Mouse (Mus musculus): ENCODE measurements at regions not wholly inside any gene's neighbourhood (a gene's known extent, or its start where the extent isn't known, plus 50 kb on each side); places are given as distances from the start of the nearest gene placed in this dataset.

GRCm38 (mm10) chr1:153997201-153998181 lies 97.5 kb upstream of the Teddm2 start:
- Histone ChIP-seq H3K79me3 (ENCODE audit: low read depth) (no peaks in the 10 kb centered on the region), H3K36me3 (ENCODE audit: control insufficient read depth, insufficient read depth) (no peaks in the 10 kb centered on the region), H3K4me3 (ENCODE audit: insufficient read depth, poor library complexity, severe bottlenecking) (no peak overlapping the region), H3K79me2 (ENCODE audit: control insufficient read depth, insufficient read depth) (no peaks in the 10 kb centered on the region), H3K27me3 (ENCODE audit: control insufficient read depth, insufficient read depth, insufficient read length) (no peaks in the 10 kb centered on the region), H3ac (ENCODE audit: control insufficient read depth, insufficient read length, low read depth) (no peak overlapping the region)
- no peak for TF ChIP-seq CTCF (IDR thresholded peaks at IDR 0.05; ENCODE audit: control insufficient read depth, insufficient read depth, insufficient read length)
- no peak for TF ChIP-seq MYOG (IDR thresholded peaks at IDR 0.05; ENCODE audit: control insufficient read depth, extremely low read depth, insufficient read length)
- TF ChIP-seq MAX (IDR thresholded peaks at IDR 0.05), result no peak
- no peak for TF ChIP-seq MYOD1 (IDR thresholded peaks at IDR 0.05; ENCODE audit: control insufficient read depth, insufficient read length, low read depth)
- TF ChIP-seq CEBPB (IDR thresholded peaks at IDR 0.05; ENCODE audit: low read depth), result no peak
- TF ChIP-seq USF1 (IDR thresholded peaks at IDR 0.05; ENCODE audit: low read depth), result no peak
- no peak for TF ChIP-seq FOSL1 (IDR thresholded peaks at IDR 0.05; ENCODE audit: insufficient read depth, low read length, poor library complexity, severe bottlenecking)

GRCm38 (mm10) chr1:153999776-154000175 lies 99.7 kb upstream of the Teddm2 start:
- H3K27me3 ChIP-seq (ENCODE audit: control insufficient read depth, insufficient read depth, insufficient read length), result no peaks in the 10 kb centered on the region
- H3K79me3 ChIP-seq (ENCODE audit: low read depth), result no peaks in the 10 kb centered on the region
- TF ChIP-seq CTCF (IDR thresholded peaks at IDR 0.05; ENCODE audit: control insufficient read depth, insufficient read depth, insufficient read length) (no peak), CEBPB (IDR thresholded peaks at IDR 0.05; ENCODE audit: low read depth) (no peak), USF1 (IDR thresholded peaks at IDR 0.05; ENCODE audit: low read depth) (no peak), MAX (IDR thresholded peaks at IDR 0.05) (no peak), MYOD1 (IDR thresholded peaks at IDR 0.05; ENCODE audit: control insufficient read depth, insufficient read length, low read depth) (no peak), MYOG (IDR thresholded peaks at IDR 0.05; ENCODE audit: control insufficient read depth, extremely low read depth, insufficient read length) (no peak), FOSL1 (IDR thresholded peaks at IDR 0.05; ENCODE audit: insufficient read depth, low read length, poor library complexity, severe bottlenecking) (no peak)
- H3K79me2 ChIP-seq (ENCODE audit: control insufficient read depth, insufficient read depth), result no peaks in the 10 kb centered on the region
- H3K36me3 ChIP-seq (ENCODE audit: control insufficient read depth, insufficient read depth), result no peaks in the 10 kb centered on the region
- H3ac ChIP-seq (ENCODE audit: control insufficient read depth, insufficient read length, low read depth), result no peak overlapping the region
- no peak overlapping the region for H3K4me3 ChIP-seq (ENCODE audit: insufficient read depth, poor library complexity, severe bottlenecking)

- H3K79me3 ChIP-seq (ENCODE audit: low read depth), result no peaks in the 10 kb centered on the region
Observed at GRCm38 (mm10) chr1:154003669-154004068, 103.6 kb upstream of the Teddm2 start.

GRCm38 (mm10) chr1:154004647-154005046 lies 104.6 kb upstream of the Teddm2 start:
- Histone ChIP-seq H3K79me3 (ENCODE audit: low read depth) (no peaks in the 10 kb centered on the region), H3K79me2 (ENCODE audit: control insufficient read depth, insufficient read depth) (no peaks in the 10 kb centered on the region), H3K27me3 (ENCODE audit: control insufficient read depth, insufficient read depth, insufficient read length) (no peaks in the 10 kb centered on the region), H3K36me3 (ENCODE audit: control insufficient read depth, insufficient read depth) (no peaks in the 10 kb centered on the region), H3ac (ENCODE audit: control insufficient read depth, insufficient read length, low read depth) (no peak overlapping the region), H3K4me3 (ENCODE audit: insufficient read depth, poor library complexity, severe bottlenecking) (no peak overlapping the region)
- TF ChIP-seq CTCF (IDR thresholded peaks at IDR 0.05; ENCODE audit: control insufficient read depth, insufficient read depth, insufficient read length) (no peak), USF1 (IDR thresholded peaks at IDR 0.05; ENCODE audit: low read depth) (no peak), MYOG (IDR thresholded peaks at IDR 0.05; ENCODE audit: control insufficient read depth, extremely low read depth, insufficient read length) (no peak), MAX (IDR thresholded peaks at IDR 0.05) (no peak), MYOD1 (IDR thresholded peaks at IDR 0.05; ENCODE audit: control insufficient read depth, insufficient read length, low read depth) (no peak), FOSL1 (IDR thresholded peaks at IDR 0.05; ENCODE audit: insufficient read depth, low read length, poor library complexity, severe bottlenecking) (no peak), CEBPB (IDR thresholded peaks at IDR 0.05; ENCODE audit: low read depth) (no peak)

More at GRCm38 (mm10) chr1:154003669-154004068, 103.6 kb upstream of the Teddm2 start:
- Histone ChIP-seq H3K36me3 (ENCODE audit: control insufficient read depth, insufficient read depth) (no peaks in the 10 kb centered on the region), H3K4me3 (ENCODE audit: insufficient read depth, poor library complexity, severe bottlenecking) (no peak overlapping the region), H3K79me2 (ENCODE audit: control insufficient read depth, insufficient read depth) (no peaks in the 10 kb centered on the region), H3ac (ENCODE audit: control insufficient read depth, insufficient read length, low read depth) (no peak overlapping the region), H3K27me3 (ENCODE audit: control insufficient read depth, insufficient read depth, insufficient read length) (no peaks in the 10 kb centered on the region)
- TF ChIP-seq MYOG (IDR thresholded peaks at IDR 0.05; ENCODE audit: control insufficient read depth, extremely low read depth, insufficient read length) (no peak), MAX (IDR thresholded peaks at IDR 0.05) (no peak), FOSL1 (IDR thresholded peaks at IDR 0.05; ENCODE audit: insufficient read depth, low read length, poor library complexity, severe bottlenecking) (no peak), CEBPB (IDR thresholded peaks at IDR 0.05; ENCODE audit: low read depth) (no peak), USF1 (IDR thresholded peaks at IDR 0.05; ENCODE audit: low read depth) (no peak), CTCF (IDR thresholded peaks at IDR 0.05; ENCODE audit: control insufficient read depth, insufficient read depth, insufficient read length) (no peak), MYOD1 (IDR thresholded peaks at IDR 0.05; ENCODE audit: control insufficient read depth, insufficient read length, low read depth) (no peak)

- Histone ChIP-seq H3K79me3 (ENCODE audit: low read depth) (no peaks in the 10 kb centered on the region), H3K79me2 (ENCODE audit: control insufficient read depth, insufficient read depth) (no peaks in the 10 kb centered on the region), H3K27me3 (ENCODE audit: control insufficient read depth, insufficient read depth, insufficient read length) (no peaks in the 10 kb centered on the region), H3ac (ENCODE audit: control insufficient read depth, insufficient read length, low read depth) (no peak overlapping the region), H3K4me3 (ENCODE audit: insufficient read depth, poor library complexity, severe bottlenecking) (no peak overlapping the region), H3K36me3 (ENCODE audit: control insufficient read depth, insufficient read depth) (no peaks in the 10 kb centered on the region)
- TF ChIP-seq MYOG (IDR thresholded peaks at IDR 0.05; ENCODE audit: control insufficient read depth, extremely low read depth, insufficient read length), result no peak
- TF ChIP-seq FOSL1 (IDR thresholded peaks at IDR 0.05; ENCODE audit: insufficient read depth, low read length, poor library complexity, severe bottlenecking), result no peak
- TF ChIP-seq MYOD1 (IDR thresholded peaks at IDR 0.05; ENCODE audit: control insufficient read depth, insufficient read length, low read depth), result no peak
- TF ChIP-seq MAX (IDR thresholded peaks at IDR 0.05), result no peak
- TF ChIP-seq CEBPB (IDR thresholded peaks at IDR 0.05; ENCODE audit: low read depth), result no peak
- no peak for TF ChIP-seq CTCF (IDR thresholded peaks at IDR 0.05; ENCODE audit: control insufficient read depth, insufficient read depth, insufficient read length)
- TF ChIP-seq USF1 (IDR thresholded peaks at IDR 0.05; ENCODE audit: low read depth), result no peak
Observed at GRCm38 (mm10) chr1:154006055-154006454, 106.0 kb upstream of the Teddm2 start.

Data from C2C12 (cell line).